Mouse (Mus musculus): ENCODE measurements at regions not wholly inside any gene's neighbourhood (a gene's known extent, or its start where the extent isn't known, plus 50 kb on each side); places are given as distances from the start of the nearest gene placed in this dataset.

GRCm38 (mm10) chrX:16421159-16421558 lies 101.5 kb upstream of the Cypt1 start:
- H3K4me2 ChIP-seq (ENCODE audit: low read depth, low read length) = no peak overlapping the region
- H3K9ac ChIP-seq (replicated peaks; ENCODE audit: low read length) = no peak overlapping the region
- no peak overlapping the region for H3K27ac ChIP-seq
- DNase-seq (ENCODE audit: low spot score) (peak; percentile 2), ATAC-seq (no peak)
- H3K9me3 ChIP-seq (ENCODE audit: low read length) = no peaks in the 10 kb centered on the region
- no peak for TF ChIP-seq CTCF (IDR thresholded peaks at IDR 0.05; ENCODE audit: low read depth)
- no peaks in the 10 kb centered on the region for H3K27me3 ChIP-seq (ENCODE audit: insufficient read depth, low read length)
- H3K36me3 ChIP-seq (ENCODE audit: insufficient read depth, low read length) = no peaks in the 10 kb centered on the region
- no peak overlapping the region for H3K4me3 ChIP-seq (ENCODE audit: low read length)
- H3K4me1 ChIP-seq (ENCODE audit: insufficient read depth, low read length) = no peaks in the 10 kb centered on the region

GRCm38 (mm10) chrX:16421663-16422062 lies 101.0 kb upstream of the Cypt1 start:
- ATAC-seq = no peak
- Histone ChIP-seq H3K9me3 (ENCODE audit: low read length) (no peaks in the 10 kb centered on the region), H3K4me1 (ENCODE audit: insufficient read depth, low read length) (no peaks in the 10 kb centered on the region)

GRCm38 (mm10) chrX:16438088-16438487 lies 84.6 kb upstream of the Cypt1 start:
- no peak for ATAC-seq
- WGBS = 75% methylated on average over 1 of the region's 1 CpGs

More at GRCm38 (mm10) chrX:16421663-16422062, 101.0 kb upstream of the Cypt1 start:
- Histone ChIP-seq H3K4me2 (ENCODE audit: low read depth, low read length) (no peak overlapping the region), H3K36me3 (ENCODE audit: insufficient read depth, low read length) (no peaks in the 10 kb centered on the region), H3K27ac (no peak overlapping the region), H3K9ac (replicated peaks; ENCODE audit: low read length) (no peak overlapping the region), H3K27me3 (ENCODE audit: insufficient read depth, low read length) (no peaks in the 10 kb centered on the region), H3K4me3 (ENCODE audit: low read length) (no peak overlapping the region)
- no peak for DNase-seq (ENCODE audit: low spot score)
- no peak for TF ChIP-seq CTCF (IDR thresholded peaks at IDR 0.05; ENCODE audit: low read depth)

DNA sequence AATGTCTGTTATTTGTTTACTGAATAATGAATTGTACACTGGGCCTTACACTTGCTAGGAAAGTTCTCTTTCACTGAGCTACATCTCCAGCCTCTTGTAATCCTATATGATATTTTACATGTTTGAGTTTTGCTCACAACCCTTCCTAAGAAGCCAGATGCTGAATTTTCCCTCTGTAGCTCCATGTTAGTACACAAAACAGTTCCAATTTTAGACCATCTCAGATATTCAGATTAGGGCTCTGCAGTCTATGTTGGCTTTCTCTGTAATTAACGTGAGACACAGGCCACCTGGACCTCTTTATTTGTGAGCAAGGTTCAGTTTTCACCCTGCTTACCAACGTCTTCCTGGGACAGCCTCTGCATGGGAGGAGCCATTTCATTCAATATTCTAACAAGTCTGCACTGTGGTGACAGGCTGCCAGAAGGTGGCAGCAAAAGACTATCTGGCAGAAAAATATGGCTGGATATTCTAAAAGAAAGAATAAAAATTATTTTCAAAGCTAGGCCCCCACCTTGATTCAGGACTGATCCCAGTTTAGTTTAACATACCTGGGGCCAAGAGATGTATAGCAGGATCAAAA lies 72.1 kb upstream of the Cypt1 start:
- no peak overlapping the region for H3K4me3 ChIP-seq (ENCODE audit: low read length)
- no peaks in the 10 kb centered on the region for H3K4me1 ChIP-seq (ENCODE audit: insufficient read depth, low read length)
- TF ChIP-seq CTCF (IDR thresholded peaks at IDR 0.05; ENCODE audit: low read depth) = peak; percentile 72
- 7% methylated on average over 2 of the region's 2 CpGs for WGBS
- ATAC-seq (peak; percentile 71), DNase-seq (ENCODE audit: low spot score) (peak; percentile 71)
- no peaks in the 10 kb centered on the region for H3K36me3 ChIP-seq (ENCODE audit: insufficient read depth, low read length)
- no peak overlapping the region for H3K27ac ChIP-seq
- 0 out of 2 replicates have a peak overlapping the region, but pooled peaks have one; percentile 30 for H3K4me2 ChIP-seq (ENCODE audit: low read depth, low read length)
- no peak overlapping the region for H3K9ac ChIP-seq (replicated peaks; ENCODE audit: low read length)
- no peaks in the 10 kb centered on the region for H3K27me3 ChIP-seq (ENCODE audit: insufficient read depth, low read length)
- no peaks in the 10 kb centered on the region for H3K9me3 ChIP-seq (ENCODE audit: low read length)

More at GRCm38 (mm10) chrX:16438088-16438487, 84.6 kb upstream of the Cypt1 start:
- H3K4me1 ChIP-seq (ENCODE audit: insufficient read depth, low read length) = no peaks in the 10 kb centered on the region
- no peak overlapping the region for H3K9ac ChIP-seq (replicated peaks; ENCODE audit: low read length)
- no peak overlapping the region for H3K27ac ChIP-seq
- H3K4me3 ChIP-seq (ENCODE audit: low read length) = no peak overlapping the region
- no peaks in the 10 kb centered on the region for H3K36me3 ChIP-seq (ENCODE audit: insufficient read depth, low read length)
- peak; percentile 35 for DNase-seq (ENCODE audit: low spot score)
- H3K27me3 ChIP-seq (ENCODE audit: insufficient read depth, low read length) = no peaks in the 10 kb centered on the region
- no peak overlapping the region for H3K4me2 ChIP-seq (ENCODE audit: low read depth, low read length)
- H3K9me3 ChIP-seq (ENCODE audit: low read length) = no peaks in the 10 kb centered on the region
- peak; percentile 52 for TF ChIP-seq CTCF (IDR thresholded peaks at IDR 0.05; ENCODE audit: low read depth)

All from hindbrain, postnatal 0 days (tissue).